In genomic region chr12:116313816-116314215, GRCm38 (mm10) we compare ENCODE assay signal across 33 mouse cellular contexts. TPM values are rescaled to one million over a fixed set of nuclear protein-coding genes. Genes with fewer than 3 reads are reported as not detected.
A peak's percentile ranks its signal among the peaks of the same experiment; 100 is the strongest.
DNase-seq lines count a peak whose midpoint lies in the region; ATAC-seq lines count a peak whose summit lies in the region.
"Had no signal": no experiment of that assay in that cellular context is flagged by ENCODE, and none has a peak within 500 bp of the region (broad histone marks: within the 10 kb centered on the region; RNA-seq: fewer than 3 reads in every experiment).

No protein-coding gene starts in this region.

- intact Hi-C loops in heart, postnatal 14 days (cut with DNase I) = no loop called here

- ATAC-seq in activated CD4-positive, CD25-positive, alpha-beta regulatory T cell, adult 4 months = peak; percentile 71
- ATAC-seq in cerebellum, adult (ENCODE audit: insufficient number of reproducible peaks, low FRiP score, low TSS enrichment) = no peak
- ATAC-seq: forebrain, embryonic 14.5 days; forebrain, postnatal 0 days; hindbrain, postnatal 0 days; intestine, embryonic 15.5 days had no signal

- peak; percentile 39 for DNase-seq in CD4-positive helper T cell, adult 2 months (ENCODE audit: low read depth, low spot score)
- peak; percentile 63 for DNase-seq in CD4-positive, CD25-positive, alpha-beta regulatory T cell, adult 2 months (ENCODE audit: low read depth, low spot score)
- DNase-seq in naive thymus-derived CD4-positive, alpha-beta T cell, adult 2 months (ENCODE audit: low read depth) = peak; percentile 61
- no peak for DNase-seq in heart, postnatal 14 days
- DNase-seq: adrenal gland, postnatal 25 days; cerebellum, adult 18-20 months; cerebellum, adult 9-10 months; cerebellum, postnatal 14 days; forebrain, postnatal 0 days; gastrocnemius, adult 2 months; gastrocnemius, postnatal 14 days; heart, adult 18-20 months; heart, postnatal 10 days; heart, postnatal 4 days; kidney, adult 11 months had no signal

RNA-seq across cellular contexts. Expression of gene Esyt2, which starts 32.8 kb away (rescaled TPM):
- polyA plus RNA-seq in activated CD4-positive, CD25-positive, alpha-beta regulatory T cell, adult 4 months (2017; shearing (Covaris generic)) = 10 to 100 TPM; 43.2 to 55.5 TPM
- total RNA-seq in heart, postnatal 14 days (2021) = 10 to 100 TPM; 30.9 to 34.7 TPM

RNA-seq across cellular contexts. Expression of gene Gm11027, which starts 38.6 kb away (rescaled TPM):
- polyA plus RNA-seq in activated CD4-positive, CD25-positive, alpha-beta regulatory T cell, adult 4 months (2017; shearing (Covaris generic)) = not detected
- total RNA-seq in heart, postnatal 14 days (2021) = not detected
- total RNA-seq: adrenal gland, adult 18-20 months; adrenal gland, postnatal 25 days; forebrain, postnatal 0 days; gastrocnemius, adult 2 months; gastrocnemius, postnatal 14 days; heart, adult 18-20 months; heart, postnatal 10 days; heart, postnatal 4 days; hindbrain, postnatal 0 days; MEL had no signal
- polyA plus RNA-seq: brain, embryonic 14.5 days; C2C12; embryonic facial prominence, embryonic 12.5 days; embryonic facial prominence, embryonic 15.5 days; forebrain, embryonic 11.5 days; forebrain, embryonic 14.5 days; forebrain, postnatal 0 days; frontal cortex, adult 2 months; gonadal fat pad, adult 2 months; heart, embryonic 12.5 days; heart, embryonic 15.5 days; hindbrain, embryonic 11.5 days; hindbrain, embryonic 14.5 days; hindbrain, postnatal 0 days; intestine, embryonic 15.5 days had no signal

RNA-seq across cellular contexts. Expression of gene Wdr60, which starts 51.0 kb away (rescaled TPM):
- polyA plus RNA-seq in activated CD4-positive, CD25-positive, alpha-beta regulatory T cell, adult 4 months (2017; shearing (Covaris generic)) = under 1 TPM; 0.38 to 0.75 TPM
- total RNA-seq in heart, postnatal 14 days (2021) = 1 to 10 TPM; 2.7 to 2.8 TPM

Comparison
In these comparisons a context has a peak if more than half of its experiments do, and no peak if none do; other contexts are left out.
1. DNase-seq: peak in CD4-positive helper T cell, adult 2 months (single experiment), CD4-positive, CD25-positive, alpha-beta regulatory T cell, adult 2 months (single experiment) and naive thymus-derived CD4-positive, alpha-beta T cell, adult 2 months (single experiment); none in heart, postnatal 14 days (0 of 2).